Mouse (Mus musculus) heart, embryonic 15.5 days (tissue): ENCODE measurements around the gene Trim10. TPM values are rescaled to one million over a fixed set of nuclear protein-coding genes. Genes with fewer than 3 reads are reported as not detected.

Experiments
- ATAC-seq: fragments of 200-750 bp; cut with Nextera tagmentation; replicated peaks from 2 replicates; pipeline ENCODE4 v1.8.0; 2017; ENCODE audit warnings: low read depth, moderate TSS enrichment; ENCODE audit not compliant: insufficient number of reproducible peaks, insufficient read depth, low FRiP score
- H3K27ac ChIP-seq: fragments of 300-500 bp; sonication (generic); 2 replicates; pipeline ENCODE4 v1.5.1; 2015; ENCODE audit warnings: mild to moderate bottlenecking, inconsistent platforms
- H3K27me3 ChIP-seq: fragments of 300-500 bp; sonication (generic); 2 replicates; pipeline ENCODE4 v1.6.1; 2015; ENCODE audit warnings: inconsistent platforms
- H3K36me3 ChIP-seq: fragments of 300-500 bp; sonication (generic); 2 replicates; pipeline ENCODE4 v1.6.1; 2015; ENCODE audit warnings: mild to moderate bottlenecking, inconsistent platforms
- H3K4me1 ChIP-seq: fragments of 300-500 bp; sonication (generic); replicated peaks from 2 replicates; pipeline ENCODE4 v1.6.1; 2015; ENCODE audit warnings: inconsistent platforms
- H3K4me2 ChIP-seq: fragments of 300-500 bp; sonication (generic); 2 replicates; pipeline ENCODE4 v1.6.1; 2015; ENCODE audit warnings: inconsistent platforms, mild to moderate bottlenecking, moderate library complexity
- H3K4me3 ChIP-seq: fragments of 300-500 bp; sonication (generic); 2 replicates; pipeline ENCODE4 v1.5.1; 2015; ENCODE audit warnings: mild to moderate bottlenecking, inconsistent platforms
- H3K9ac ChIP-seq: fragments of 300-500 bp; sonication (generic); 2 replicates; pipeline ENCODE4 v1.6.1; 2015; ENCODE audit warnings: mild to moderate bottlenecking, inconsistent platforms
- H3K9me3 ChIP-seq: fragments of 300-500 bp; sonication (generic); replicated peaks from 2 replicates; pipeline ENCODE4 v1.6.1; 2016; ENCODE audit warnings: inconsistent platforms
- WGBS: fragments of 180-500 bp; shearing (Covaris S2); methylation state at CpG from one replicate; pipeline ENCODE4 v1.1.7; 2015; ENCODE audit warnings: mixed read lengths; 5-methylcytosine and 5-hydroxymethylcytosine counted together
- polyA plus RNA-seq: library from polyadenylated mRNA; unstranded; fragments of >200 nt; fragmentation: Nextera tagmentation; extraction: Ambion mirVana; gene quantifications from 2 replicates; pipeline ENCODE4 v1.2.1, GENCODE M21; 2015

Trim10 gene
- polyA plus RNA-seq, 1 experiment from 2014 or later, result 9.5 TPM

DNA sequence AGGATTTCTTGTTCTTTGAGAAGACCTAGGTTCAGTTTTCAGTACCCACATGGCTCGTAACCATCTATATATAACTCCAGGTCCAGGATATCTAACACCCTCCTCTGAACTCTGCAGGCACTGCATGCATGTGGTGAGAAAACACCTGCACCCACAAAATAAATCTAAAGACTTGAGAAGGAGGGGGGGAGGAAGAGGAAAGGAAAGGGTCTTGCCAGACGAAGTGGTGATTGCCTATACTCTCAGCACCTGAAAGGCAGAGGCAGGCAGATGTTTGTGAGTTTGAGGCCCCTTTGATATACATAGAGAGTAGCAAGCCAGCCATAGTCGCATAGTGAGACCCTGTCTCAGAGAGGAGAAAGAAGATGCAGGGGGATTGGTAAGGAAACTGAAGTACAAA, 29.4 kb upstream of the Trim10 start:
- Histone ChIP-seq H3K9ac (no peak overlapping the region), H3K4me1 (peaks cover 32% of the 10 kb centered on the region), H3K27me3 (no peaks in the 10 kb centered on the region), H3K4me2 (no peak overlapping the region), H3K27ac (no peak overlapping the region), H3K4me3 (no peak overlapping the region), H3K9me3 (no peaks in the 10 kb centered on the region), H3K36me3 (0 out of 2 replicates have a peak, but pooled peaks cover 5% of the 10 kb centered on the region)
- ATAC-seq, result no peak
- WGBS, result 71% methylated on average over 3 of the region's 3 CpGs

DNA sequence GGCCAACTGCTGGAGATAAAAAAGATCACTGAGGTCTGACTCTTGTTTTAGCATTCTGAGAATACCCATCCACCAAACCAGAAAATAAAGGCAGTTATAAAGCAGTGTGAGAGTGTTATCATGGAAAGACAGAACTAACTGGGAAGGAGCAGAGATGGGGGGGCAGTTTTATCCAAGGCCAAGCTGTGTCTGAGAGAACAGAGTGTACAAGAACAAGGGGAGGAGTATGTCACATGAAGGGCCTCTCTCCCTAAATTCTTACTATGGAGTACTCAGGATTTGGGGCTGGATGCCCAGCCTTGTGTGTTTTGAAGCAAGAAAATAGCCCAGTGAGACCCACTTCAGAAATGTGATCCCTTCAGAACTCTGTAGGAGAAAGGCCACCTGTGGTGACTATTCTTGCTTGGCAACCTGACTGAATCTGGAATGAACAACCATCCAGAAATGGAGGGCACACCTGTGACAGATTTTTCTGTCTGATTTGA, 28.4 kb upstream of the Trim10 start:
- 0 out of 2 replicates have a peak, but pooled peaks cover 5% of the 10 kb centered on the region for H3K36me3 ChIP-seq
- H3K9ac ChIP-seq, result no peak overlapping the region
- H3K4me2 ChIP-seq, result no peak overlapping the region
- no peaks in the 10 kb centered on the region for H3K27me3 ChIP-seq
- no peaks in the 10 kb centered on the region for H3K9me3 ChIP-seq
- no peak overlapping the region for H3K4me3 ChIP-seq
- H3K27ac ChIP-seq, result no peak overlapping the region
- peaks cover 34% of the 10 kb centered on the region for H3K4me1 ChIP-seq
- no peak for ATAC-seq

DNA sequence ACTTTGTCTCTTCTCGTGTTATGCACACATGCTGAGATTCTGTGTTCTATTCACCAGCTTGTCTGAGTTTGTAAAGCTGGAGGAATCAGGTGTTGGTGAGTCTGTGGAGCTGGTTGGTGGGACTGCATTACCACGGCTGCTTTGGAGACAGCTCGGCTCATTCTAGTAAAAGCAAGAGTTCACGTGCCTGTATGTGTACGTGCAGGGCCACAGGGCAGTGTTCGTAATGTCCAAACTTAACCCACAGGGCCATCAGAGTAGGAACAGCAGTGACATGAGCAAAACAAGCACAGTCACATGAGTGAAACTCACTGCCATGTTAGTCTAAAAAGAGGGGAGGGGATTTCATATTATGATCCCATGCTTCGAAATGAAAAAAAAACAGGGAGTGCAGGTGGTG, 25.7 kb upstream of the Trim10 start:
- no peak overlapping the region for H3K27ac ChIP-seq
- no peak for ATAC-seq
- H3K4me2 ChIP-seq, result no peak overlapping the region
- H3K36me3 ChIP-seq, result 0 out of 2 replicates have a peak, but pooled peaks cover 5% of the 10 kb centered on the region
- H3K9me3 ChIP-seq, result no peaks in the 10 kb centered on the region
- no peak overlapping the region for H3K9ac ChIP-seq
- H3K4me3 ChIP-seq, result no peak overlapping the region
- WGBS, result 74% methylated on average over 7 of the region's 7 CpGs
- H3K4me1 ChIP-seq, result peaks cover 22% of the 10 kb centered on the region
- no peaks in the 10 kb centered on the region for H3K27me3 ChIP-seq

DNA sequence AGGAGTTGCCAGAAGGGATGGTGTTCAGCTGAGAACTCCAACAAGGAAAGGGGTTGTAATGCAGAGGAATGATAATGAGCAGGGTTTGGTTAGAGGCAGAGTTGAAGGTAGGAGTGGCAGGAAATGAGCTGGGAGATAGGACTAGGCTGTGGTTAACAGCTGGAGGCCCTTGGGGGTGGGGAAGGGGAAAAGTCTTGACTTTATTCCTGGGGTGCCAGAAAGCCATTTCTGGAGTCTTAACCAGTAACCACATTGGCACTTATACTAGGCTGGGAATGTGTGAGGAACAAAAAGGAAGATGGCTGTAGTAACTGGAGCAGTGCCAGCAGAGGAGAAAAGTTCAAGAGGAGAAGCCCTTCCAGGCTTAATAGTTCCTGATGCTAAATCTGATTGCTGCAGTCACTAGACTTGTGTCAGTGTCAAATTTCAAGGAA, 25.1 kb upstream of the Trim10 start:
- Histone ChIP-seq H3K27ac (0 out of 2 replicates have a peak overlapping the region, but pooled peaks have one; percentile 7), H3K36me3 (0 out of 2 replicates have a peak, but pooled peaks cover 3% of the 10 kb centered on the region), H3K27me3 (no peaks in the 10 kb centered on the region), H3K9ac (no peak overlapping the region), H3K4me2 (no peak overlapping the region), H3K9me3 (no peaks in the 10 kb centered on the region), H3K4me3 (no peak overlapping the region), H3K4me1 (peaks cover 22% of the 10 kb centered on the region)
- no peak for ATAC-seq

DNA sequence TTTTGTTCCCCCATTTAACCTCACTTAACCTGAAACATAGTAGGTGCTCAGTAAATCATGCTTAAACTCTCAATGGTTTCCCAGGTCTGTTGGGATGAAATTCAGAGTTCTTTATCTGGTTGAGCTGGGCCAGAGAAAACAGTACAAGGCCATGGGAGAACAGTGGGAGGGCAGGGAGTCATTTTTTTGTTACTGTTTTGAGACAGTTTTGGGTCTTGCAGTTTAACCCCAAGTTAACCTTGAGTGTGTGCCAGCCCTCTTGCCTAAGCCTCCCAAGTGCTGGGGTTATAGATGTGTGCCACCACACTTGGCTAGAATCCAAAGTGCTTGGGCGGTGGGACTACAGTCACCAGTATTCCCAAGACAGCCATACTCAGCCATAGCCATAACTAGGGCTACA, 24.6 kb upstream of the Trim10 start:
- no peak overlapping the region for H3K4me2 ChIP-seq
- 50% methylated on average over 1 of the region's 1 CpGs for WGBS
- ATAC-seq, result 0 out of 2 replicates have a peak, but pooled peaks have one; percentile 27
- H3K27me3 ChIP-seq, result no peaks in the 10 kb centered on the region
- no peak overlapping the region for H3K4me3 ChIP-seq
- no peaks in the 10 kb centered on the region for H3K9me3 ChIP-seq
- H3K36me3 ChIP-seq, result no peaks in the 10 kb centered on the region
- H3K4me1 ChIP-seq, result peaks cover 22% of the 10 kb centered on the region
- no peak overlapping the region for H3K9ac ChIP-seq
- H3K27ac ChIP-seq, result no peak overlapping the region

DNA sequence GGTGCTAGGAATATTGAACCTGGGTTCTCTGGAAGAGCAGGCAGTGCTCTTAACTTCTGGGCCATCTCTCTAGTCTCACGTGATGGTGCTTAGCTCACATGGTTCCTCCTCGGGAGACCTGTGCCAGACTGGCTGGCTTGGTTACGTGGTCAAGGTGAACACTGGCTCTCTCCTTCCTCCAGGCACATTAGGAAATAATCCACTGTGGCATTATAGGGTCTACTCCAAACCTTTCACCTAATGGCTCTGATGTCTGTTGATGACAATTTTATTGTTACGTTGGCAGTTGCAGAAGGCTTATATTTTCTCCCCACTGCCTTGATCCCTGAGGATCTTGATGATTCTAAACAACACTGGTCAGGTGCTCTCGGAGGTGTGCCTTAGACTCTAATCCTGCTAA, 20.5 kb upstream of the Trim10 start:
- ATAC-seq, result no peak
- no peak overlapping the region for H3K9ac ChIP-seq
- no peaks in the 10 kb centered on the region for H3K9me3 ChIP-seq

DNA sequence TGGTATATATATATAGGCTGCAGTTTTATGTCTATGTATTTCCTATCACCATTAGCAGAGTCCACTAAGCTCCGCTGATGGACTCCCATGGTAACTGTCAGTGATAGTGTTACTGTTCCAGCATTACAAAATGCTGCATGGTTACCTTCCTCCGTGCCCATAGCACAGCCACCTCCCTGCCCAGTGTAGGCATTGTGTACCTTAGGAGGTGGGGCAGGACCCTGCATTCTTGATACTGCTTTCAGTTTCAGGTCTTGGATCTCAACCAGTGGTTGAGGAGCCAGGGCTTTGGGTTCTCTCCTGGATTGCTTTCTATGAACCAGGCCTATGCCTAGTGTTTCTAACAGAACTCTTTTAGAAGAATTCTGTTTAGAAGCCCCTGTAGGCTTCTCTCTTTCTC, 19.4 kb upstream of the Trim10 start:
- Histone ChIP-seq H3K27ac (no peak overlapping the region), H3K9me3 (no peaks in the 10 kb centered on the region), H3K9ac (no peak overlapping the region), H3K4me2 (no peak overlapping the region), H3K36me3 (peaks cover 36% of the 10 kb centered on the region), H3K4me3 (no peak overlapping the region), H3K27me3 (no peaks in the 10 kb centered on the region), H3K4me1 (peaks cover 6% of the 10 kb centered on the region; the same call in 1 of the 2 replicates)
- ATAC-seq, result no peak
- WGBS, result 87% methylated on average over 2 of the region's 2 CpGs

More for the DNA sequence above, 20.5 kb upstream of the Trim10 start:
- WGBS, result 72% methylated on average over 5 of the region's 5 CpGs
- no peak overlapping the region for H3K4me2 ChIP-seq
- no peaks in the 10 kb centered on the region for H3K27me3 ChIP-seq
- H3K36me3 ChIP-seq, result peaks cover 28% of the 10 kb centered on the region
- no peak overlapping the region for H3K4me3 ChIP-seq
- H3K27ac ChIP-seq, result no peak overlapping the region
- H3K4me1 ChIP-seq, result peaks cover 16% of the 10 kb centered on the region

DNA sequence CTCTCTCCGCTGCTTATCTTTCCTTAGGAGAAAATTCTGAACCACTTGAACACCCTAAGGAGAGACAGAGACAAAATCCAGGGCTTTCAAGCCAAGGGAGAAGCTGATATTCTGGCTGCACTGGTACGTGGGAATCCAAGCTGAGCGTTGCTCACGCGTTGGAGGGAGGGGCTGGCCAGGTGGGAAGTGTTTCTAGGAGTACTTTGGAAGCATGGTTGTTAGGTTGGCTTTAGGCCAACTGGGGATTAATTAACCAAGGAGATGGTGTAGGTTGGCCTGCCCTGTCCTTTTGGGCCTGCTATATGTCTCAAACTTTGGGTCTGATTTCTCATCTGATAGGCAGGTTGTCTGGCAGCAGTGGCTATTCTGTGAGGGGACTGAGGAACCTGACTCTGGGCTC, 18.2 kb upstream of the Trim10 start:
- Histone ChIP-seq H3K4me3 (no peak overlapping the region), H3K27me3 (no peaks in the 10 kb centered on the region), H3K9me3 (no peaks in the 10 kb centered on the region), H3K9ac (no peak overlapping the region), H3K27ac (no peak overlapping the region), H3K36me3 (peaks cover 40% of the 10 kb centered on the region), H3K4me1 (0 out of 2 replicates have a peak, but pooled peaks cover 2% of the 10 kb centered on the region), H3K4me2 (no peak overlapping the region)
- WGBS, result 59% methylated on average over 5 of the region's 5 CpGs
- no peak for ATAC-seq

DNA sequence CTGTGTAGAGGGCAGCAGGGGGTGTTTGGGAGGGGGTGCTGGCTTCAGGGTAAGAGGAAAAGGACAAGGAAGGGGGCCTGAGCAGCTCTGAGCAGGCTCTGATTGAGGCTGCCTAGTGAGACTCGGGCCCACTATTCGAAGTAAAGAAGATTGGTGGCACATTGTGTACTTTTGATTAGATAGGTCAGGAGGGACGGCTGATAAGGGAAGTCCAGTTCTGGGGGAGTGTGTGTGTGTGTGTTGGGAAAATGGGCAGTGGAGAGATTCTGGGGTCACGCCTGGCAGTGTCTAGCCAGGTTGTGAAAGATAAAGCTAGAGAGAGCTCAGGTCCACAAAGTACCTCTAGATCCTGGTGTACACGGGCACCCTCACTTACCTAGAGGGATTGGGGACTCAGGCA, 17.7 kb upstream of the Trim10 start:
- H3K9ac ChIP-seq, result no peak overlapping the region
- H3K36me3 ChIP-seq, result peaks cover 45% of the 10 kb centered on the region
- no peak overlapping the region for H3K27ac ChIP-seq
- H3K4me3 ChIP-seq, result no peak overlapping the region
- 42% methylated on average over 5 of the region's 5 CpGs for WGBS
- H3K9me3 ChIP-seq, result no peaks in the 10 kb centered on the region
- H3K27me3 ChIP-seq, result no peaks in the 10 kb centered on the region
- no peak overlapping the region for H3K4me2 ChIP-seq
- 0 out of 2 replicates have a peak, but pooled peaks cover 2% of the 10 kb centered on the region for H3K4me1 ChIP-seq
- no peak for ATAC-seq

DNA sequence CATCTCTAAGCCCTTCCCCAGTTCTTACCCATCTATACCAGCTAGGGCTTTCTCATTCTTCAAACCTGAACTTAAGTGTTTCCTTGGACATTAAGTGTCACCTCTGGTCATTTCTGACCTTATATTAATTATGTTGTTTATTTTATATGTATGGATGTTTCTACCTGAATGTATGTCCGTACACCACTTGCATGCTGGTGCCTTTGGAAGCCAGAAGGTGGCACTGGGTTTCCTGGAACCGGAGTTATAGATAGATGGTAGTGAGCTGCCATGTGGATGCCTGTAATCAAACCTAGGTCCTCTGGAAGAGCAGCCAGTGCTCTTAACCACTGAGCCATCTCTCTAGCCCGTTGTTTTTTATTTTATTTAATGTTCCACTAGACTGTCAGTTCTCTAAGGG, 13.9 kb upstream of the Trim10 start:
- 87% methylated on average over 3 of the region's 3 CpGs for WGBS
- H3K9ac ChIP-seq, result no peak overlapping the region
- H3K36me3 ChIP-seq, result peaks cover 73% of the 10 kb centered on the region
- ATAC-seq, result no peak
- H3K27ac ChIP-seq, result no peak overlapping the region
- no peak overlapping the region for H3K4me3 ChIP-seq
- H3K4me2 ChIP-seq, result no peak overlapping the region
- H3K27me3 ChIP-seq, result no peaks in the 10 kb centered on the region
- 0 out of 2 replicates have a peak, but pooled peaks cover 2% of the 10 kb centered on the region for H3K4me1 ChIP-seq
- no peaks in the 10 kb centered on the region for H3K9me3 ChIP-seq

DNA sequence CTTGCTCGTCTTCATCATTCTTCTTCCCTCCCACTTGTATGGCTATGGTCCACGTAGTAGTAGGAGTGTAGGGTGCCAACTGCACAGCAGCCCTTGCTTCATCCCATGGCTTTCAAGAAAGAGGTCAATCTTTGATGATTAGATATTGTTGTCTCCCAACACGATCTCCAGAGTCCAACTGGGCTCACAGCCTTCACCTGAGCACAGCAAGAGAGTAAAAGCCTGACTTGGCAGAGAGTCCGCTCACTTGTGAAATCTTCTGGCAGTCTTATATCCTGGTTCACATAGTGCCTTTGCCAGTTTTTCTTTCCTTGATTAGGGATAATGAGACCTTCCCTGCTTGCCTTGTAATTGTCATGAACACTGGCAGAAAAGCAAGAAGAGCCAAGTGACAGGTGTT, 13.1 kb upstream of the Trim10 start:
- no peak for ATAC-seq
- 87% methylated on average over 4 of the region's 4 CpGs for WGBS
- peaks cover 68% of the 10 kb centered on the region for H3K36me3 ChIP-seq
- no peaks in the 10 kb centered on the region for H3K9me3 ChIP-seq
- no peaks in the 10 kb centered on the region for H3K27me3 ChIP-seq
- H3K4me3 ChIP-seq, result no peak overlapping the region
- no peak overlapping the region for H3K4me2 ChIP-seq
- no peak overlapping the region for H3K27ac ChIP-seq
- H3K4me1 ChIP-seq, result 0 out of 2 replicates have a peak, but pooled peaks cover 2% of the 10 kb centered on the region
- no peak overlapping the region for H3K9ac ChIP-seq

DNA sequence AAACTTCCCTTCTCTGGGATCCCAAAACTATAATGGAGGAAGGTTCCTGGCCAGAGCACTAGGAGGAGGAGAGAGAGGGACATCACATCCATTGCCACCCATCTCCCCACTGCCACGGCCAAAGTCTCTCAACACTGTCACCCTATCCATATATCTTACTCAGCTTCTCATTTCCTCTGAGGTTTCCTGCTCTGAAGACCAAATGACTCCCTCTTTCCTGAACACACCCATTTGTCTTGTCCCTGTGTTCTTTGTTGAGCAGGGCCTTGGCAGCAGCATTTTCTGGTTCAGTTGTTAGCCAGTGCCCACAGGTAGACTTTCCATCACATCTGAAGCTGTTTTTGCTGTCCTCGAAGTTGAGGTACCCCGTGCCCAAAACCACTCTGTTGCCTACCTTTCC, 11.2 kb upstream of the Trim10 start:
- Histone ChIP-seq H3K4me1 (no peaks in the 10 kb centered on the region), H3K36me3 (peaks cover 49% of the 10 kb centered on the region), H3K4me2 (no peak overlapping the region), H3K4me3 (no peak overlapping the region), H3K9me3 (no peaks in the 10 kb centered on the region), H3K27ac (no peak overlapping the region), H3K9ac (no peak overlapping the region), H3K27me3 (no peaks in the 10 kb centered on the region)
- no peak for ATAC-seq
- 84% methylated on average over 3 of the region's 3 CpGs for WGBS
